Mouse (Mus musculus): ENCODE data around the gene Slc22a3. TPM values are rescaled to one million over a fixed set of nuclear protein-coding genes. Genes with fewer than 3 reads are reported as not detected.

The Slc22a3 gene
- polyA plus RNA-seq, 1 experiment from 2014 or later = 0.51 TPM

- H3K9ac ChIP-seq (replicated peaks) = no peak overlapping the region
- WGBS = 76% methylated on average over 4 of the region's 4 CpGs
- ATAC-seq = no peak
These were observed 41.0 kb downstream of the Slc22a3 start for GRCm38 (mm10) chr17:12466501-12467000.

GRCm38 (mm10) chr17:12461168-12461567 lies 46.3 kb downstream of the Slc22a3 start:
- no peaks in the 10 kb centered on the region for H3K27me3 ChIP-seq
- no peaks in the 10 kb centered on the region for H3K36me3 ChIP-seq
- 0 out of 2 replicates have a peak, but pooled peaks cover 3% of the 10 kb centered on the region for H3K9me3 ChIP-seq
- no peak overlapping the region for H3K9ac ChIP-seq (replicated peaks)
- no peaks in the 10 kb centered on the region for H3K4me1 ChIP-seq (replicated peaks)
- no peak overlapping the region for H3K4me2 ChIP-seq (replicated peaks)
- no peak overlapping the region for H3K27ac ChIP-seq
- no peak for ATAC-seq
- no peak overlapping the region for H3K4me3 ChIP-seq (replicated peaks)

More at GRCm38 (mm10) chr17:12466501-12467000, 41.0 kb downstream of the Slc22a3 start:
- Histone ChIP-seq H3K27ac (no peak overlapping the region), H3K36me3 (no peaks in the 10 kb centered on the region), H3K4me3 (replicated peaks) (no peak overlapping the region), H3K27me3 (no peaks in the 10 kb centered on the region), H3K9me3 (no peaks in the 10 kb centered on the region), H3K4me2 (replicated peaks) (no peak overlapping the region), H3K4me1 (replicated peaks) (no peaks in the 10 kb centered on the region)

DNA sequence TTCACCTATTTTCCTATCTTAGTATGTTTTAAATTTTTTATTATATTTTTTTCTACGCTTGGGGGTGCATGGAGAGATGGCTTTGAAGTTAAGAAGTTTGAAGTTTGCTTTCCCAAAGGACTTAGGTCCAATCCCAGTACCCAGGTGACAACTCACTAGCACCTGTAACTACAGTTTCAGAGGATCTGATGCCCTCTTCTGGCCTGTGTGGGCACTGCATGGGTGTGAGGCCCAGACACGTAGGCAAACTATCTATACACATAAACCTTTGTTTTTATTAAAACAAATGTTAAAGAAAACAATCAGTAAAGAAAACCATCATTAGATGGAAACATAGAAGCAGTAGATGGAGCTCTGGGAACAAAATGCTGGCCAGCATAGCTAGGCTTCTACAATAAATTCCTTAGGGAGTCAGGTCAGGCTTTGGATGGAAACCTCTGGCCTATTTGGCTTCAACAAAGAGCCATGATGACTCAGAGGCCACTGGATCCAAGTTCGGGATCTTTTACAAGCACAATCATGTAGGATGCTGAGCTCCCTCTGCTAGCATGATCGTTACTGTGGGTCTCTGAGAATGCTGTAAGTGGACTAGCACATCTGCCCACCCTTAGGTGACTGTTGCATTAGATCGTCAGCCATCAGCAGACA lies 52.2 kb downstream of the Slc22a3 start:
- Histone ChIP-seq H3K36me3 (no peaks in the 10 kb centered on the region), H3K9me3 (no peaks in the 10 kb centered on the region), H3K27ac (no peak overlapping the region), H3K4me1 (replicated peaks) (0 out of 2 replicates have a peak, but pooled peaks cover 4% of the 10 kb centered on the region), H3K4me2 (replicated peaks) (no peak overlapping the region), H3K9ac (replicated peaks) (no peak overlapping the region), H3K27me3 (no peaks in the 10 kb centered on the region), H3K4me3 (replicated peaks) (no peak overlapping the region)
- no peak for ATAC-seq
- 85% methylated on average over 5 of the region's 5 CpGs for WGBS

DNA sequence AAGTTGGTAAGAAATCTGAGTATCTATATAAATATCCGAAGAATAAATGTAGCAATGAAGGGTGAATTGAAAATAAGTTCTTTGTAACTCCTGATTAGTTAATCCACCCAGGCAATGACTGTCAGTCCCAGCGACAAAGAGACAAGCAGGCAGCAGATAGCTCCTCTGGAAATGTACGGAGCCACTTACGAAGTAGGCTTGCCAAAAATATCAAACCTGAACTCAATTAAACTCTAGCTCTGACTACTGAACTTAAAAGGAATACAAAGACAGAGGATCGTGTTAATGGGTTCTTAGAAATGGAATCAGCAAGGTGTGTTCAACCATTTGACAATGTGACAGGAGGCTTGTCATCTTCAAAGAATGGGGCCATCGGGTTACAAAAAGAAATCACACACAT lies 53.8 kb downstream of the Slc22a3 start:
- Histone ChIP-seq H3K9me3 (no peaks in the 10 kb centered on the region), H3K4me3 (replicated peaks) (no peak overlapping the region), H3K27ac (no peak overlapping the region), H3K4me1 (replicated peaks) (0 out of 2 replicates have a peak, but pooled peaks cover 4% of the 10 kb centered on the region), H3K9ac (replicated peaks) (no peak overlapping the region), H3K27me3 (no peaks in the 10 kb centered on the region), H3K4me2 (replicated peaks) (no peak overlapping the region), H3K36me3 (no peaks in the 10 kb centered on the region)
- no peak for ATAC-seq
- 83% methylated on average over 6 of the region's 6 CpGs for WGBS

DNA sequence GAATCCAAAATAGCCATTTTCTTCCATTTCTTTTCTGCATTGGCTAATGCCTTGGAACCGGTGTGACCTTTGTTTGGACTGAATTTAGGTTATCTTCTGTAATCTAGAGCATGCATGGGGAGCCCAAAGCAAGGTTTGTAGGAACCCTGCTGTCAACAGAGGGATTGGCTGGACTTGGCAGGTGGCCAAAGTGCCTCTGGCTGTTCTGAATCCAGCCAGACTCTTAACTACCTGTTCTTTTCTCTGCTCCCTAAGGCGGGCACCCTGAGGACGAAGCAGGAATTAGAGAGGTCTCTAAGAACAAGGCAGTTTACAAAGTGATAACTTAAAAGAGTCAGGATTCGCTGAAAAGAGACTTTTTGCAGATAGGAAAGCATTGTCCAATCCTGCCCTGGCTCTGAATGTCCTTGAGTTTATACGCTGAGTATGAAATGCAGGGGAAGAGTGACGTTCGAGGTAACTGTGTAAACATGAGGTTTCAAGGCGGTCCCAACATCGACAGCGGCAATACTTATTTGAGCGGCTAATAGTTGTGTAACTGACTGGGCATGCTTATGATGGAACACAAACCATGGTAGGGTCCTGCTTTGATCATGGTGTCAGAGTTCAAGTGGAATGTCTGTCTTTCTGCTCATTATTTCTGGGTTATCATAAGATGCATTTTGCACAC lies 54.5 kb downstream of the Slc22a3 start:
- Histone ChIP-seq H3K4me1 (replicated peaks) (0 out of 2 replicates have a peak, but pooled peaks cover 4% of the 10 kb centered on the region), H3K27ac (no peak overlapping the region), H3K9ac (replicated peaks) (no peak overlapping the region), H3K4me3 (replicated peaks) (no peak overlapping the region), H3K4me2 (replicated peaks) (no peak overlapping the region), H3K27me3 (no peaks in the 10 kb centered on the region), H3K36me3 (no peaks in the 10 kb centered on the region), H3K9me3 (no peaks in the 10 kb centered on the region)
- no peak for ATAC-seq
- 82% methylated on average over 11 of the region's 11 CpGs for WGBS

DNA sequence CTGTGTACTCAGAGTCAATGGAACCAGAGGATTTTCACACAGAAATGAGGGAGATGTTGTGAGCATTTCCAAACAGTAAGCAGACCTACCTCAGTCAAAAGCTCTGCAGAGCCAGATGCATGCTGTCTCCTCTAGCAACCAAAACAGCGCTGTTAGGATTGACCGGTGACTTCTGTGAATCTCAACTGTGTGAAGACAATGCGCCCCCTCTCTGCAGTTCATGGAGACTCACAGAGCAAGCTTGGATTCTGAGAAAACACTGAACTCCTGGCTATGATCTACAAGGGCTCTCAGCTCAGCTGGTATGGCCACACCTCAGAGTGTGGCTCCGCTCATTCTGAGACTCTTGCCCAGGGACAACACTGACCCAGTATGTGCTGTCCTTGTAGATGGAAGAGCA lies 56.3 kb downstream of the Slc22a3 start:
- 0 out of 2 replicates have a peak, but pooled peaks cover 4% of the 10 kb centered on the region for H3K4me1 ChIP-seq (replicated peaks)
- no peak overlapping the region for H3K4me2 ChIP-seq (replicated peaks)
- no peak overlapping the region for H3K4me3 ChIP-seq (replicated peaks)
- H3K36me3 ChIP-seq = no peaks in the 10 kb centered on the region
- no peak overlapping the region for H3K27ac ChIP-seq
- 50% methylated on average over 4 of the region's 4 CpGs for WGBS
- ATAC-seq = no peak
- no peak overlapping the region for H3K9ac ChIP-seq (replicated peaks)
- no peaks in the 10 kb centered on the region for H3K27me3 ChIP-seq
- H3K9me3 ChIP-seq = no peaks in the 10 kb centered on the region

DNA sequence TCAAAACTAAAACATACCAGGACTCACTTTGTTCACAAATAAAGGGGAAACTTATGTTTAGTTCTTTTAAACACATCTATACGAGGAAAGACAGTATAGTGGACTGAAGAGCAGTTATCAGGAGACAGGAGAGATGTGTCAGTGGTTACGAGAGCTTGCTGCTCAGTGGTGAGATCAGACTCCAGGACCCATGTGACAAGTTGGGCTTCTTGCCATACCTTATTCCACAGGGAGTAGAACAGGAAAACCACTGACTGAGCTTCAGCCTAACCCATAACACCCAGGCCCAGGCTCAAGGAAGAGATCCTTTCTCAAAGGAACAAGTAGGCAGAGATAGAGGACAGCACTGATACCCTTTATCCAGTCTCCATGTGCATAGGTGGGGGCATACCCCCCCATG lies 62.9 kb downstream of the Slc22a3 start:
- no peaks in the 10 kb centered on the region for H3K4me1 ChIP-seq (replicated peaks)
- ATAC-seq = no peak

GRCm38 (mm10) chr17:12437771-12438170 lies 69.7 kb downstream of the Slc22a3 start:
- no peaks in the 10 kb centered on the region for H3K9me3 ChIP-seq
- H3K4me2 ChIP-seq (replicated peaks) = no peak overlapping the region
- no peaks in the 10 kb centered on the region for H3K4me1 ChIP-seq (replicated peaks)
- H3K4me3 ChIP-seq (replicated peaks) = no peak overlapping the region
- no peaks in the 10 kb centered on the region for H3K36me3 ChIP-seq
- H3K27me3 ChIP-seq = no peaks in the 10 kb centered on the region
- H3K9ac ChIP-seq (replicated peaks) = no peak overlapping the region
- no peak for ATAC-seq
- 90% methylated on average over 10 of the region's 10 CpGs for WGBS
- no peak overlapping the region for H3K27ac ChIP-seq

More for the DNA sequence above, 62.9 kb downstream of the Slc22a3 start:
- no peak overlapping the region for H3K9ac ChIP-seq (replicated peaks)
- H3K4me3 ChIP-seq (replicated peaks) = no peak overlapping the region
- H3K27me3 ChIP-seq = no peaks in the 10 kb centered on the region
- H3K4me2 ChIP-seq (replicated peaks) = no peak overlapping the region
- no peaks in the 10 kb centered on the region for H3K36me3 ChIP-seq
- no peak overlapping the region for H3K27ac ChIP-seq
- 79% methylated on average over 2 of the region's 2 CpGs for WGBS
- H3K9me3 ChIP-seq = no peaks in the 10 kb centered on the region

DNA sequence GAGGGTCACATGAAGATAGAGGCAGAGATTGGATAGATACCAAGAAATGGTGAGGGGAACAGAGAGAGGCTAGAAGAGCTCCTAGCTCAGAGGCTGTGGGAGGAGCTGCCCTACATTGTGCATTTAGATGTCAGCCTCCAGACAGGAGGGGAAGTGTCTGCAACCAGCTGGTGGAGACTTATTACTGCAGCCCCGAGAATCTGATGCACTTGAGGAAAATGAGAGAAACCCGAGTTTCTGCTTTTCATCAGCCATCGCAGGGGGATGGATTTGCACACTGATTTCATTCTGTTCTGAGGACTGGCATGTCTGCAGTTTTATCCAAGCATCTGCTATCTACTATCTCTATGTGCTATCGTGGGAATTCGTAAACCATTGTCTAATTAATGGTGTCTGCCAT lies 75.8 kb downstream of the Slc22a3 start:
- Histone ChIP-seq H3K4me3 (replicated peaks) (no peak overlapping the region), H3K27me3 (no peaks in the 10 kb centered on the region), H3K36me3 (no peaks in the 10 kb centered on the region), H3K9me3 (no peaks in the 10 kb centered on the region), H3K27ac (no peak overlapping the region), H3K4me1 (replicated peaks) (peaks cover 9% of the 10 kb centered on the region), H3K4me2 (replicated peaks) (no peak overlapping the region), H3K9ac (replicated peaks) (no peak overlapping the region)
- WGBS = 73% methylated on average over 5 of the region's 5 CpGs
- ATAC-seq = no peak

DNA sequence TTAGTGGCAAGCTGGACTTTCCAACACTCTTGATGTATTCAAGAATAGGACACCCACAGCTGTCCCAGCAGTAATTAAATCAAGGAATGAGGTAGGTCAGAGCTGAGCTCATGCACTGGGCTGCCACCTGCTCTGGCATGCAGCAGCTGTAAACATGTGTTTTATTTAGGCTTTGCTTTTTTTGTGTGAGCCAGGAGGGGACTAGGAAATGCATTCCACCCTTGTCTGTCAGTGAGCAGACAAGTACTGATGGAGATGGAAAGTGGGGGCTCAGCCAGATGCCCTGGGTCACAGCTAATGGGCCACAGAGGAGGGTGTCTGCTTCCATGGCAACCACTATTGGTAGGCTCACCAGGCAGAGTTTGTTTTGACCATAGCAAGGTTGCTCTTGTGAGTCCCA lies 79.1 kb downstream of the Slc22a3 start:
- 0 out of 2 replicates have a peak, but pooled peaks have one; percentile 56 for ATAC-seq
- no peaks in the 10 kb centered on the region for H3K36me3 ChIP-seq
- H3K9ac ChIP-seq (replicated peaks) = no peak overlapping the region

GRCm38 (mm10) chr17:12427156-12427555 lies 80.3 kb downstream of the Slc22a3 start:
- Histone ChIP-seq H3K27ac (no peak overlapping the region), H3K4me1 (replicated peaks) (peaks cover 9% of the 10 kb centered on the region), H3K27me3 (no peaks in the 10 kb centered on the region), H3K36me3 (no peaks in the 10 kb centered on the region), H3K4me3 (replicated peaks) (no peak overlapping the region), H3K4me2 (replicated peaks) (no peak overlapping the region), H3K9me3 (no peaks in the 10 kb centered on the region), H3K9ac (replicated peaks) (no peak overlapping the region)
- no peak for ATAC-seq
- 37% methylated on average over 3 of the region's 3 CpGs for WGBS

More for the DNA sequence above, 79.1 kb downstream of the Slc22a3 start:
- no peaks in the 10 kb centered on the region for H3K27me3 ChIP-seq
- no peak overlapping the region for H3K4me3 ChIP-seq (replicated peaks)
- H3K4me2 ChIP-seq (replicated peaks) = no peak overlapping the region
- no peaks in the 10 kb centered on the region for H3K9me3 ChIP-seq
- no peak overlapping the region for H3K27ac ChIP-seq
- peaks cover 9% of the 10 kb centered on the region for H3K4me1 ChIP-seq (replicated peaks)

DNA sequence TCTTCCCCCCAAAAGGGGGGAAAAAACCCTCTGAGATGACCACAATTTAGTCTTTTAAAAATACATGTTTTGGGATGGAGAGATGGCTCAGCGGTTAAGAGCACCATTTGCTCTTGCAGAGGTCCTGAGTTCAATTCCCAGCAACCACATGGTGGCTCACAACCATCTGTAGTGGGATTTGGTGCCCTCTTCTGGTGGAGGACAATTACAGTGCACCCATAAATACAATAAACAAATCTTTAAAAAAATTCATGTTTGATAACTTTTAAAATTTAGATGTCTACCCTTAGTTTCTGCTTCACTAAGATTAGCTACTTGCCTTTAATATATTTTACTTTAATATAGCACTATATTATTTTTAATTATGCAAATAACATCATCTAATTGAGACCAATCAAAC lies 85.4 kb downstream of the Slc22a3 start:
- no peak overlapping the region for H3K27ac ChIP-seq
- no peaks in the 10 kb centered on the region for H3K27me3 ChIP-seq
- no peak for ATAC-seq
- no peak overlapping the region for H3K4me3 ChIP-seq (replicated peaks)
- H3K4me2 ChIP-seq (replicated peaks) = no peak overlapping the region
- H3K9ac ChIP-seq (replicated peaks) = no peak overlapping the region
- no peaks in the 10 kb centered on the region for H3K4me1 ChIP-seq (replicated peaks)
- no peaks in the 10 kb centered on the region for H3K9me3 ChIP-seq
- 89% methylated on average over 1 of the region's 1 CpGs for WGBS
- H3K36me3 ChIP-seq = no peaks in the 10 kb centered on the region

All from midbrain, embryonic 13.5 days (tissue).